Mouse (Mus musculus): Measurements from ENCODE around the gene Gpr132.

DNA sequence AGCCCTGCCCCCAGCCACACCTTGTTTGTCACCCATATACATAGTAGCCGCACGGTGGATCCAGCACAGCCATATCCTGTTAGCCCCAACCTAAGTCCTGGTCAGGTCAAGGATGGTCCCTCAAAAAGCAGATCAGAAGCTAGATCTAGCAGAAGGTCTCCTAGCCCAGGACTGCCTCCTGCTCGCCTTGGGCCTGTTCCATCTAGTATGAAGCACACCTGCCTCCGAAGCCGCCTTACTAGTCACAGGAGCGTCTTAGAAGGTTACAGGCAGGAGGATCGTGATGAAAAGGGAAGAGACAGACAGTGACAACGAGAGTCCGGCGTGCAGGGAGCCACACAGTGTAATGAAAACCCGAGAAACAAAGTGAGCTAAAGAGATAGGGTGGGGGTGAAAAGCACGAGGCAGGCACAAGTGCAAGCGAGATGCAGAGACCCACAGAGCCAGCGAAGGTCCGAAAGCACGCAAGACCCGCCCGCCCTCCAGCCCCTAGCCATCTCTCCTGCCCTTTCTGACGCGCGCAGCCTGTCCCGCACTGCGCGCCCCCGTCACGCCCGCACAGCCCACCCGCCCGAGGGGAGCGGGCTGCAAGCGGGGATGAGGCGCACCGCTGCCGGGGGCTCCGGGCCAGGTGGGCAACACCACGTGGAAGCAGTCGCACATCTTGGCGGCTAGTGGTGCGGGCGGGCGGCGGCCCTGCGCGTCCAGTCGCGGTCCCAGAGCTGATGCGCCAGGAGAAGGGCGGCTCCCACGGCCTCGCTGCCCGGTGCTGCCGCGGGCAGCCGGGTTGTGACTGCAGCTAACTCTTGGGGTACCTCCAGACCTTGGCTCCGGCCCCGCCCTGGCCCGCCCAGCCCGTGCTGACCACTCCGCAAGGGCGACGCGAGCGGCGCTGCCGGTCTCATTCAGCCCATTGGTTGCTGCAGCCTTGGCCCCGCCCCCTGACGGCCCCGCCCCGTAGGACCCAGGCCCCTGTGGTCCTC is 65.9 kb downstream of the Gpr132 start, which contains the start of gene Ahnak2:
- no peak for TF ChIP-seq CTCF (IDR thresholded peaks at IDR 0.05; ENCODE audit: low read depth, low read length)
- no peak for TF ChIP-seq POLR2A (IDR thresholded peaks at IDR 0.05; ENCODE audit: extremely low read depth, insufficient read depth, low read length)
